Mouse (Mus musculus) liver, adult 2 months (tissue): Measurements from ENCODE around the gene Lamtor3. TPM values are rescaled to one million over a fixed set of nuclear protein-coding genes. Genes with fewer than 3 reads are reported as not detected.
"Not testable (repeated sequence)": the region's sequence is repeated elsewhere in the genome, so short reads cannot be mapped to it uniquely, and the experiment has no call there.

Experiments used
- DNase-seq: peaks from one replicate; pipeline ENCODE4 v3.0.0-alpha.2; 2011; ENCODE audit warnings: low read depth, low spot score; ENCODE audit errors: extremely low read depth
- H3K27ac ChIP-seq: fragments of 200-500 bp; replicated peaks from 2 replicates; pipeline ENCODE4 v1.5.1; 2012; ENCODE audit warnings: low read depth, mild to moderate bottlenecking, control low read depth, inconsistent platforms, low read length; ENCODE audit not compliant: insufficient read depth
- H3K27me3 ChIP-seq: fragments of 200-500 bp; 2 replicates; pipeline ENCODE4 v1.6.1; 2012; ENCODE audit warnings: mild to moderate bottlenecking, moderate library complexity, low read length, inconsistent platforms; ENCODE audit not compliant: control insufficient read depth, insufficient read depth
- H3K36me3 ChIP-seq: fragments of 200-500 bp; 2 replicates; pipeline ENCODE4 v1.6.1; 2012; ENCODE audit warnings: low read length, inconsistent platforms; ENCODE audit not compliant: control insufficient read depth, insufficient read depth
- H3K4me1 ChIP-seq: fragments of 200-500 bp; 2 replicates; pipeline ENCODE4 v1.6.1; 2011; ENCODE audit warnings: low read length; ENCODE audit not compliant: control insufficient read depth, insufficient read depth
- H3K4me3 ChIP-seq: fragments of 200-500 bp; 2 replicates; pipeline ENCODE4 v1.5.1; 2011; ENCODE audit warnings: low read depth, mild to moderate bottlenecking, control low read depth, low read length, moderate library complexity; ENCODE audit not compliant: insufficient read depth
- H3K79me2 ChIP-seq: fragments of 200-500 bp; 2 replicates; pipeline ENCODE4 v1.6.1; 2012; ENCODE audit warnings: inconsistent platforms, mild to moderate bottlenecking, low read length, moderate library complexity; ENCODE audit not compliant: control insufficient read depth, insufficient read depth
- H3K9ac ChIP-seq: fragments of 200-500 bp; 2 replicates; pipeline ENCODE4 v1.6.1; 2012; ENCODE audit warnings: low read depth, mild to moderate bottlenecking, control low read depth, inconsistent platforms, low read length
- CTCF ChIP-seq: fragments of 200-500 bp; IDR thresholded peaks from 2 replicates; pipeline ENCODE4 v1.5.1; 2011; ENCODE audit warnings: low read depth, low read length, control low read depth
- POLR2A ChIP-seq: fragments of 200-500 bp; IDR thresholded peaks from 2 replicates; pipeline ENCODE4 v1.6.1; 2011; ENCODE audit warnings: low read length, control low read depth; ENCODE audit not compliant: insufficient read depth; ENCODE audit errors: extremely low read depth
- WGBS: fragments of 180-500 bp; shearing (Covaris S2); methylation state at CpG from one replicate; pipeline ENCODE4 v1.1.7; 2018; 5-methylcytosine and 5-hydroxymethylcytosine counted together
- polyA plus RNA-seq: library from polyadenylated mRNA; depleted of rRNA; stranded (reverse); fragments of >200 nt; gene quantifications from 2 replicates; pipeline ENCODE4 v1.2.3, GENCODE M21; 2012
- total RNA-seq: library from RNA; depleted of rRNA; stranded (reverse); fragments of >200 nt; gene quantifications from 2 replicates; pipeline ENCODE4 v1.2.3, GENCODE M21; 2014

The Lamtor3 gene
- total and polyA plus RNA-seq, 2 experiments, result 10.8 to 24.5 TPM

GRCm38 (mm10) chr3:137942098-137942622 is 23.9 kb downstream of the Lamtor3 start:
- WGBS, result 82% methylated on average over 12 of the region's 12 CpGs
- Histone ChIP-seq H3K4me3 (no peak overlapping the region), H3K27me3 (no peaks in the 10 kb centered on the region), H3K4me1 (peaks cover 1% of the 10 kb centered on the region; the same call in 1 of the 2 replicates), H3K9ac (no peak overlapping the region), H3K27ac (no peak overlapping the region; the same call in 1 of the 2 replicates), H3K79me2 (no peaks in the 10 kb centered on the region), H3K36me3 (no peaks in the 10 kb centered on the region)
- TF ChIP-seq POLR2A, result no peak
- no peak for TF ChIP-seq CTCF
- no peak for DNase-seq

GRCm38 (mm10) chr3:137943737-137944154 is 25.4 kb downstream of the Lamtor3 start:
- 24% methylated on average over 6 of the region's 6 CpGs for WGBS
- Histone ChIP-seq H3K36me3 (no peaks in the 10 kb centered on the region), H3K9ac (no peak overlapping the region), H3K4me1 (peaks cover 1% of the 10 kb centered on the region; the same call in 1 of the 2 replicates), H3K4me3 (no peak overlapping the region), H3K79me2 (no peaks in the 10 kb centered on the region), H3K27me3 (no peaks in the 10 kb centered on the region), H3K27ac (no peak overlapping the region)
- DNase-seq, result peak; percentile 19
- TF ChIP-seq CTCF (no peak), POLR2A (no peak)

GRCm38 (mm10) chr3:137946827-137947226 is 28.5 kb downstream of the Lamtor3 start:
- Histone ChIP-seq H3K36me3 (no peaks in the 10 kb centered on the region), H3K4me3 (no peak overlapping the region), H3K27me3 (no peaks in the 10 kb centered on the region), H3K27ac (no peak overlapping the region), H3K9ac (no peak overlapping the region), H3K79me2 (no peaks in the 10 kb centered on the region), H3K4me1 (peaks cover 4% of the 10 kb centered on the region; the same call in 1 of the 2 replicates)
- DNase-seq, result no peak
- 95% methylated on average over 3 of the region's 3 CpGs for WGBS
- TF ChIP-seq CTCF (no peak), POLR2A (no peak)

- Histone ChIP-seq H3K27ac (no peak overlapping the region), H3K36me3 (no peaks in the 10 kb centered on the region), H3K4me3 (no peak overlapping the region), H3K4me1 (peaks cover 9% of the 10 kb centered on the region), H3K27me3 (no peaks in the 10 kb centered on the region), H3K79me2 (no peaks in the 10 kb centered on the region), H3K9ac (no peak overlapping the region)
- DNase-seq, result no peak
- TF ChIP-seq CTCF, result no peak
- no peak for TF ChIP-seq POLR2A
- 75% methylated on average over 4 of the region's 4 CpGs for WGBS
These were observed 29.2 kb downstream of the Lamtor3 start for GRCm38 (mm10) chr3:137947525-137947924.

- 87% methylated on average over 10 of the region's 10 CpGs for WGBS
- 0 out of 2 replicates have a peak overlapping the region, but pooled peaks have one; percentile 34 for H3K27ac ChIP-seq
- TF ChIP-seq CTCF (no peak), POLR2A (no peak)
- H3K79me2 ChIP-seq, result no peaks in the 10 kb centered on the region
- no peak overlapping the region for H3K9ac ChIP-seq
- DNase-seq, result no peak
- H3K4me3 ChIP-seq, result no peak overlapping the region
- H3K36me3 ChIP-seq, result no peaks in the 10 kb centered on the region
- peaks cover 11% of the 10 kb centered on the region for H3K4me1 ChIP-seq
- H3K27me3 ChIP-seq, result no peaks in the 10 kb centered on the region
These were observed 32.0 kb downstream of the Lamtor3 start for GRCm38 (mm10) chr3:137950191-137950885.

- not testable (repeated sequence) for H3K27ac ChIP-seq, H3K9ac ChIP-seq, H3K36me3 ChIP-seq, DNase-seq, H3K79me2 ChIP-seq, H3K4me3 ChIP-seq, H3K27me3 ChIP-seq
- peaks cover 11% of the 10 kb centered on the region for H3K4me1 ChIP-seq
- 82% methylated on average over 3 of the region's 3 CpGs for WGBS
These were observed 33.0 kb downstream of the Lamtor3 start for GRCm38 (mm10) chr3:137951302-137951701.
